Mouse (Mus musculus) adrenal gland, postnatal 10 days (tissue): ENCODE measurements at regions not wholly inside any gene's neighbourhood (a gene's known extent, or its start where the extent isn't known, plus 50 kb on each side); places are given as distances from the start of the nearest gene placed in this dataset.

Experiments
- DNase-seq: peaks from one replicate; pipeline ENCODE4 v3.0.0; 2021; ENCODE audit warnings: mixed read lengths

DNA sequence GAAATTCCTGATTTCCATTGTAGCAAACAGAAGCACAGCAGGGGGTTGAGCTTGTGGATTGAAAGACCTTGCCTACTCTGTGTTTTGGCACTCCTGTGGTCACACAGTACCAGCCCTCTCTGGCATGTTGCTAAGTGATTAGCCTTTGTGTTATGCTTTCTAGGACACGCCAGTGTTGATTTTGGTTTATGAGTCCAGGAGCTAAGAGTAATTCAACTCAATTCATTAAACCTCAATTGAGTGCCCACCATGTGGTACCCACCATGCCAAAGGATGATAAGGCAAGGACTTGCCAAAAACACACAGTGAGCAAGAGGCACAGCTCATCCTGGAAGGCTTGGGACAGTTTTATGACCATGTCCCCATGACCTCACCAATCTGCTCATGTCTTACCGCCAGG lies 221.1 kb upstream of the Sox14 start:
- no peak for DNase-seq

DNA sequence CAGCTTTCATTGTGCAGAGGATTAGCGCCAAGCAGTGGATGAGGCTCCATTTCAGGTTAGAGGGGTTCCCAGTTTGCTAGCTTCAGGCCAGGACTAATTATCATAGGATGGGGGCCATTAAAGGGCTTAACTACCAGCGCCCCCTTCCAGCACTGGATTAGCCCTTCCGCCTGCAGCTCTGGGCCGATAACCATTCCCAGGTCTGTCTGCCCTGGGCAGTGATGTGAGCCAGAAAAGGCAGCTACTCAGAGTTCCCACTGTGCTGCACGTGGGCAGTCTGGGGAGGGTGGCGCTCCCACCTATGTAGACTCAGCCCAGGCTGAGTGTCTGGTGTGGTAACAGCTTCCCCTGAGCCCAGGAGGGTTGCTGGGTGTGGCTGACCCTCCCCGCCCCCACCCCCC lies 219.6 kb upstream of the Sox14 start:
- no peak for DNase-seq

DNA sequence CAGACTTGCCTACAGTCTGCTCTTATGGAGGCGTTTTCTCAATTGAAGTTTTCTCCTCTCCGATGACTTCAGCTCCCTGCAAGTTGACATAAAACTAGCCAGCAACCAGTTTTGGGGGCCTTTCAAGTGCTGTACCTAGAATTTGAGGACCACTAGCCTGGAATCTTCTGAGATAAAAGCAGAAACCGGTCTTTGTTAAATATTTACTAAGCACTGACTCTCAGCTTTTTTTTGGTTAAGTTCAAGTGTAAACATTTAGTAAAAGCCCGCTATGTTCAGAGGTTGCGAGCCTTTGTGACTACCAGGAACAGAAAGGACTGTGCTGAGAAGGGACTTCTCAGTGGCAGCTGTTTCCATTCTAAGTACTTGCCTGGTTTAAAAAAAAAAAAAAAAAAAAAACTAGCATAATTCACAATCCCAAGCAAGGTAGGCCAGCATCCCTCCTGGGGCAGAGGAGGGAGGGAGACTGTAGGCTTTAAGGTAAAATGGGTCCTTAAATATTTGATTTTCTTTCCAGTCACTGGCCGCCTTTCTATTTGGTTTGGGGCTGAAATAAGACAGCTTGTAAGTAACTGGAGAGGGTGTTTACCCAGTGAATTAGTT lies 219.1 kb upstream of the Sox14 start:
- DNase-seq, result no peak

DNA sequence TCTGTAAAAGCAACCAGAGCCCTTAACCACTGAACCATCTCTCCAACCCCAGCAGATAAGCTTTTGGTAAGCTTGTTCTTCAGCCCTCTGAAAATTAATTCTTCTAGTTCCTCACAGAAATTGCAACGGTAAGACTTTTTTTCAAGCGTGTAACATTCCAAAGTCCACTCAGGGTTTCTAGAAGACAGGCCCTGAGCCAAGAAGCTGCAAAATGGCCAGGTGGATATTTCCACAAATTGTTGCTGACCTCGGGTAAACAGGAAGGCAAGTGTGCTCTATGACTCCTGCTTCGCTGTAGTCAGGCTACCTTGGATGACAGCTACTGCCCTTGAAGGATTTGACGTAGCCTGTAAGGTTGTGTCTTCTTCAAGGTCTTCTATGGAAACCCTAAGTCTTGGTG lies 195.2 kb upstream of the Sox14 start:
- no peak for DNase-seq

DNA sequence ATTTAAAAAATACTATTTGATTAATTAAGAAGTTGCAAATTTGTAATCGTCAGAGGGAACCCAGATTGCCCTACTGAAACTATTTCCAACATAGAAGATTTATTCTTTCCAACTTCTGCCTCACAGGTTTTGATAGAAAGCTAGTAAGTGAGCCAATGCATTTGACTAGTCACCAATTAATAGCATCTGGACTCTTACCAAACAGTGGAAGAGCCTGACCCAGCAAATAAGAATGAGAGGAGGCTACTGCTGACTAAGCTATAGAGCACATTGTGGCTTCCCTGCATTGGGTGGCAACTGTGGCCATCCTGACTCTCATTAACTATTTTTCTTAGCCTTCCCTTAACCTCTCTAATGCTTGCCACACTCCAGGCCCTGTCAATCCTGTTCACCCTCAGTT lies 182.6 kb upstream of the Sox14 start:
- DNase-seq, result no peak

DNA sequence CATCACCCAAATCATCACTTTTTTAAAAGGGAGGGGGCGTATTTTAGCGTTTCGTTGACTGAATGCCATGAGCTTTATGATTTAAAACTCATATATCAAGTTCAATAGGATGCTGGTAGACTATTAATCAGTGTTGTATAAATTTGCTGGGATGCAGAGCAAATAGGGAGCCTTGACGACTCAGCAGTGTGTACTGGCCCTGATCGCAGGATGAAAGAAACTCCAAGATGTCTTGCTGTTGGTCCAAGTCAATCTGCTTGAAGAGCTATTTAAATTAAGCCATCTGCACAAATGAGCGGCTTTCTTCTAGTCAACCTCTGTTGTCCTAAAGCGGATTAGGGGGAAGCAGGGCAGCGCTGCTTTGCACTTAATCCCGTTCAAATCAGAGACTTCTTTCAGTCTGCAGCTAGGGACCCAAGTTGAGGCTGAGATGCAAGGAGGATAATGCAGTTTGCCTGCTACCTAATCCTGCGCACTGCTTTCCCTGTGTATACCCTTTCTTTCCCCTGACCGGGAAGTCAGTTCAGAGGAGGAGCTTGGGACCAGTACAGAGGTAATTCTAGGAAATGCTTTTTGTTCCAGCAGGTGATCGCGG lies 170.3 kb upstream of the Sox14 start:
- no peak for DNase-seq

DNA sequence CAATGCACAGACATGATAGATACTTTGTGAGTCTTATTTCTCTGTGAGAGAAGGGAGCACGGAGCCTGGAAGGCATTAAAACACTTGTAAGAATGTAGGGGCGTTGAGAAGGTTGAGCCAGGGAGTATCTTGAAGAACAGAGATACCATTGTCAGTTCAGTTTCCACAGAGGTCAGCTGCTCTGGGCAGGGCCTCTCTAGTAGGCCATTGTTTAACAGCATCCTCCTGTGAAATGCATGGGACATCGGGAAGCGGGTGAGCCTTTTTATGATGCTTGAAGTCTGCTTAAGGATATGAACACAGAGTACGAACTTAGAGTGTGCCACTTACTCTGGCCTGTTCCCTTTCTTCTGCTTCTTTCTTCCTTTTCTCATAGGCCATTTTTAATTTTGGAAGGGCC lies 169.7 kb upstream of the Sox14 start:
- DNase-seq, result no peak

DNA sequence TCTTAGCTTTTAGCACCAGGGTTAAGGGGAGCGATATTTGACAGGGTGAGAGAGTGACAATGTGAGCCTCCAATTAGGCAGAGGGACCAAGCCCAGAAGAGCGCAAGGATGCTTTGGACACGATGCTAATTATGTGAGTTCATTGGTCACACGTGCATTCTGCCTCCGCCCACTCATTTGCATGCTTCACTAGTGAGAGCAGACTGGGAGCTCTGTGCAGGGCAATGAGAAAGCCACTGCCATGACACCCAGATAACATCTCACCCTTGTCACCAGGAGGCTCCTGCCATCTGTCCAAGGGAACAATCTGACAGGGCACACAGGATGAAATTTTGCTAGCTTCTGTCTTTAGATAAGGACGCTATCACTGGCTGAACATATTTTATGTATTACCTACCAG lies 165.8 kb upstream of the Sox14 start:
- no peak for DNase-seq

DNA sequence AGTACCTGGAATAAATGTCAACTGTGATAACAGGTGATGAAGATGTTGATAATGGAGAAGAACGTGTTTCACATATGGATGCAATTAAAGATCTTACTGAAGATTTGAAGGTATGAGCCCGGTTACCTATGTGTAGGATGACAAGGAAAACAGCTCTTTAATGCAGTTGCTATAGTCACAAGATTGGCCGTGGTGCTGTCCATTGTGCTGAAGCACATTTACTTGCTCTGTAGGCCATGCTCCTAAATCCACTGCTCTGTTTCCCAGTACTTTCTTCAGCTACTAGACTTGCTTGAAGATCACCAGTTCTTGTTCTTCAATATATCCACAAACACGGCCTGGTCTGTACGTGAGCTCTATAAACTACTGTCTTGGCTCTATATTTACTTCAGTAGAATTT lies 147.7 kb upstream of the Sox14 start:
- peak; percentile 29 for DNase-seq

DNA sequence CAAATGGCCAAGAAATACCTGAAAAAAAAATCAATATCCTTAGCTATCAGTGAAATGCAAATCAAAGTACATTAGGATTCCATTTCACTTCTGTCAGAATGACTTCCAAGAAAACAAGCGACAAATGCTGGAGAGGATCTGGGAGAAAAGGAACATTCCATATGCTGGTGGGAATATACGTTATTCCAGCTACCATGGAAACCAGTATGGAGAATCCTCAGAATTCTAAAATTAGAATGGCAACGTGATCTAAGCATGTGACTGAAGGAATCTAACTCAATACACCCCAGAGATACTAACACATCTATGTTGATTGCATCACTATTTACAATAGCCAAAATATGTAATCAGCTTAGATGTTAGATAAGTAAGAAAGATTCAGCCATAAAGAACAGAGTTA lies 146.1 kb upstream of the Sox14 start:
- DNase-seq, result no peak

DNA sequence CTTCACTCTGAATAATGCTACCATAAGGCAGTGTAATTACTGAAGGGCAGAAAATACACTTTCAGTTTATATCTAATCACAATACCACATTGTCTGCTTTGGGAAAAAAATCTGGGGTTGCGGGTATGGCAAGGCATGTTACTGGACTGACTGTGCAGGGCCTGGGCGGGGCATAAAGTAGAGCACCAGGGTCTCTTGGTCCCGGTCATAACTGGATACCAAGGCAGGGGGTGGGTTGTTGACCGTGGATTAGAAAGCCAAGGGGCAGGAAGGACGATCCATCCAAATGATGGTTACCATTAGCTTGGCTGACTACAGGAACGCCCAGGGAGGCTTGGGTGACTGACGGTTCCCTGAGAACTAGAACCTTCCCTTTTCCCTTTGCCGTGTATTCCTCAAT lies 119.2 kb upstream of the Sox14 start:
- no peak for DNase-seq

DNA sequence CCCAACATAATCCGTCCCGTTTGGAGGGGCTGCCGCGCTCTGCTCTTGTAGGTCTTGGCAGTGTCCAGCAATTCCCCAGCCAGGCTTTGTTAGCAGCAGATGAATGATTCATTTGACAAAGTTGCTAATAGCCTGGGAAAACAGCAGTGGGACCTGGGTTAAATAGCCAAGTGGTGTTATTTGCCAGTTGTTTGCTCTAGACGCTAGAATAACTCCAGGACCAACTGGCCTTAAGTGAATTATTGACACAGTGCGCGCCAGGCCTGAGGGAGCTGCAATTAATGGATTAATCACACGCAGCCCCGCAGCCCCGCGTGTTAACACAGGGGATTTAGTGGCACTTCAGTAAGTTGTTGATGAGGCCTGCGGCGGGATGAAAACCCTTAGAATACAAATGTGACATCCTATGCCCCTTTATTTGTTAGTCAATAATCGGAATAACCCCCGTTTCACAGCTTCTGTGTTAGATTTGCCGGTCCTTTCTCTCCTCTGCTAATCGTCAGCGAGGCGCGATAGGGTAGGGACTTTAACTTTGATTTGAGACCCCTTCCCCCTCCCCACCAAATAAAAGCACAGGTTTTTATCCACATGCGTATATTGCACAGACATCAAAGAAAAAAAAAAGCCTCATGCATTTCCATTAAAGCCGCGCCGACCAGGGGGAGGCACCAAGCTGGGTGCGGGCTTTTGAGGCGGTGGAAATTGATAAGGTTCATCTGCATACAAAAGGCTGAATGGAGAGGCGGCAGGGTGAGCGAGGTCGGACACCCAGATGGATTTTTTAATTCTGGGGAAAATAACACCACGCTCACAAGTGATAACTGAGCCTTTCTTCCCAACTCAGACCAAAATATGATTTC lies 118.5 kb upstream of the Sox14 start:
- no peak for DNase-seq

DNA sequence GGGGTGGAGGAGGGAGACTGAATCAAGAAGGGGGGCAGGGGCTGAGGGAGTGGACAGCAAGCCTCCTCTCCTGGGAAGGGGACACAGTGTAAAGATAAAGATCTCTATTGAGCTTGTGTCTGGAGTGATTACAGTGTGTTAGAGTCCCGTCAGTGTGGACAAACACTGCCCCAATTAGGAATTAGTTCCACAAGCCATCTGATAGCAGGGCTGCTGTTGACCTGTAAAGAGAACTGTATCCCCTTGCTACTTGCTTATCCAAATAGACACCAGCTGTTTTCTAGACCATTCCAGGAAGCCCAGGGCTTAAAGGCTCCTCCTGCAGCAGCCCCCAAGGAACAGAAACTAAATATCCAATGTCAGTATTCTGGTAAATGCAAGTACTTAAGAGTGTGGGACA lies 111.4 kb upstream of the Sox14 start:
- no peak for DNase-seq

DNA sequence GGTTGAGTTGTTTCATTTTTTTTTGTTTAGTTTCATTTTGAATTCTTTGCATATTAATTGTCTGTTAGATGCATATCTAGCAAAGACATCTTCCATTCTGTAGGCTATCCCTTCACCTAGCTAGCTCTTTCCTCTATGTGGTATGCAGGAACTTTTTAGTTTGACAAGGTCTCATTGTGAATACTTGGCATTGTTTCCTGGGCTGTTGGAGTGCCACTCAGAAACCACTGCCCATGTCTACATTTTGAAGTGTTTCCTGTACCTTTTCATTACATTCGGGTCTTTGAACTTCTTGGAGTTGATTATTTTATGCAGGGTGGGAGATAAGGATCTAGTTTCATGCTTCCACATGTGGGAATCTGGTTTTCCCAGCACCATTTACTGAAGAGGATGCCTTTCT lies 104.8 kb upstream of the Sox14 start:
- DNase-seq, result no peak

DNA sequence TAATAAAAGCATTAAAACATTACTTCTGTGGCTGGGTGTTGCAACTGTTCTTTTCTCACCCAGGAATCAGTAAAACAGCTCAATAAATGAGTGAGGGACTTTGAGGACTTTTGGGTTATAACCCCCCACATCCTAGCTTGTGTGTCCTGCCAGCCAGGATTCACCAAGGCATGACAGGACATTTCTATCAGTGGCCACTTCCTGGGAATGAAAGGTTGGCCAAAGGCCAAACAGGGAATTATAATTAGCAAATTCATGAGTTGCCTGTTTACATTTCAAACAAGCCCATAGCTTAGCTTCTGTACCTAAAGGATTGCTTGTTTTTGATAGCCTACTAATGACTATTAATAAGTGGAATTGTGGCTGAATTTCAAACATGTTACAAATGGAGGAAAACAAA lies 85.6 kb upstream of the Sox14 start:
- no peak for DNase-seq

DNA sequence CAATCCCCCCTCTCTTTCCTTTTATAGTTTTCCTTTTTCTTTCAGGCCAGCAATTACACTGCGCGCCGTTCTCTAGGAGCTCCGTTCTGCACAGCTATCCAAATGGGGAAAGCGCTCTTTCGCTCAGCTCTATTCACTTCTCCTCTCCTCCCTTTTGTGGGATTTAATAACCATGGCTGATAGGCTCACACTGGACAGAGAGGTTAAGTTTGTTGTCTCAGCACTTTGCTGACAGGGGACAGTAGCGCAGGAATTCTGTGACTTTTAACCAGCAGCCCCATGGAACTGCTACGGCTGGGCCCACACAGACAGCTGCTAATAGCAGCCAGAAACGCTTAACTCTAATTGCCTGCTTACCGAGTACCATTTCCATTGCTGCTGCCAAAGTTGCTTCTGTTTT lies 78.8 kb upstream of the Sox14 start:
- DNase-seq, result no peak

DNA sequence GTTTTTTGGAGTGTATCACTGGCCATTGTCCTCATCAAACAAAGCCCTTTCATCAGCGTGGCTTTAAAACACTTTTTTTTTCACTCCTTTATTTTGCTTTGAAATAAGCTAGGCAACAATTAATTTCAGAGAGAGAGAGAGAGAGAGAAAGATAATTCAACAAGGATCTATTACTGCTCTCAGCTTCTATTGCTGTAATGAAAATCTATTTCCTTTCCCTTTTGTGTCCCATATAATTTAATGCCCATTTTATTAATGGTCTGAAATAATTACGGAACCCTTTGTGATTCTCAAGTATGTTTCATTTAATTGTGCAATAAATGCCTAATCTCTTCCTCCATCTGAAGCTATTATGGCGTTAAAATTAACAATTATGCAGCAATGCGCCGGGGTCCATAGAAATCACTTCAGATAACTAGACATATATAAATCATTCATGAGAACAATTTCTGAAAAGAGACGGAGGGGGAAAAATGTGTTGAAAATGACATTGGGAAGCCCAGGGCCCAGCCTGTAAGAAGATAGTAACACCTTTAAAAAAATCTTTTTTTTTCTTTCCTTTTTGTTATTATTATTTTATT lies 78.2 kb upstream of the Sox14 start:
- no peak for DNase-seq
